Comparison of ENCODE assay signal across 11 mouse cellular contexts in genomic region chr1:46580385-46580784, GRCm38 (mm10).
A peak's percentile ranks its signal among the peaks of the same experiment; 100 is the strongest.
DNase-seq lines count a peak whose midpoint lies in the region; TF ChIP-seq lines count a peak whose summit lies in the region.
"Had no signal": no experiment of that assay in that cellular context is flagged by ENCODE, and none has a peak within 500 bp of the region (broad histone marks: within the 10 kb centered on the region; RNA-seq: fewer than 3 reads in every experiment).

No protein-coding gene starts in this region.

- TF ChIP-seq EP300 in MEL (IDR thresholded peaks at IDR 0.05; ENCODE audit: low read depth in 1 of 2, low read length in 2 of 2), result no peak

- H3K9me3 ChIP-seq in MEL (replicated peaks; ENCODE audit: insufficient read depth, low read length), result no peaks in the 10 kb centered on the region
- H3K9me3 ChIP-seq: G1E; liver, embryonic 12.5 days had no signal

- H3K27ac ChIP-seq in MEL (ENCODE audit: control insufficient read depth, low read depth, low read length), result no peak overlapping the region
- H3K27ac ChIP-seq: liver, embryonic 12.5 days had no signal

- peak in 1 of 3 experiments; percentile 42; a peak in 2 of 6 replicates for TF ChIP-seq CTCF in MEL (IDR thresholded peaks at IDR 0.05 in 2 of 3, conservative IDR thresholded peaks at IDR 0.05 in 1 of 3; ENCODE audit: control insufficient read depth in 1 of 3, insufficient read depth in 1 of 3, low read depth in 2 of 3, low read length in 3 of 3, poor library complexity in 1 of 3, severe bottlenecking in 1 of 3)

- no peak overlapping the region for H3K4me3 ChIP-seq in MEL (ENCODE audit: control insufficient read depth in 1 of 2, insufficient read depth in 1 of 2, low read depth in 2 of 2, low read length in 2 of 2)
- H3K4me3 ChIP-seq: liver, embryonic 12.5 days had no signal

- intact Hi-C loops in left cerebral cortex, postnatal 14 days (cut with DNase I), result no loop called here

- no peaks in the 10 kb centered on the region for H3K79me2 ChIP-seq in MEL (ENCODE audit: control insufficient read depth, insufficient read depth, low read length, poor library complexity)

- peak; percentile 59 for TF ChIP-seq RAD21 in MEL (IDR thresholded peaks at IDR 0.05; ENCODE audit: low read depth, low read length)

- H3K9ac ChIP-seq in MEL (ENCODE audit: control insufficient read depth, low read depth, low read length, poor library complexity, severe bottlenecking), result no peak overlapping the region
- H3K9ac ChIP-seq: liver, embryonic 12.5 days had no signal

- no peaks in the 10 kb centered on the region for H3K27me3 ChIP-seq in MEL (ENCODE audit: control insufficient read depth in 1 of 2, insufficient read depth in 2 of 2, low read length in 2 of 2)
- H3K27me3 ChIP-seq: liver, embryonic 12.5 days had no signal

- no peaks in the 10 kb centered on the region for H3K36me3 ChIP-seq in MEL (ENCODE audit: control insufficient read depth in 1 of 2, insufficient read depth in 2 of 2, low read length in 2 of 2)
- H3K36me3 ChIP-seq: G1E; liver, embryonic 12.5 days had no signal

- no peaks in the 10 kb centered on the region for H3K4me1 ChIP-seq in MEL (ENCODE audit: control insufficient read depth in 1 of 2, insufficient read depth in 2 of 2, low read length in 2 of 2)
- H3K4me1 ChIP-seq: liver, embryonic 12.5 days had no signal

- TF ChIP-seq POLR2A in MEL (IDR thresholded peaks at IDR 0.05; ENCODE audit: control insufficient read depth in 1 of 2, insufficient read depth in 1 of 2, low read depth in 1 of 2, low read length in 2 of 2, poor library complexity in 1 of 2), result no peak

- DNase-seq in frontal cortex, adult 2 months (ENCODE audit: extremely low spot score in 1 of 2, low spot score in 1 of 2), result peak; percentile 9 to 78
- DNase-seq in frontal cortex, postnatal 10 days (ENCODE audit: low spot score in 2 of 2), result no peak
- peak; percentile 53 to 54 for DNase-seq in left cerebral cortex, postnatal 14 days (ENCODE audit: low spot score in 2 of 2)
- DNase-seq in left cerebral cortex, adult 8-10 months (ENCODE audit: low spot score in 2 of 2), result no peak
- DNase-seq in MEL (ENCODE audit: low read depth, low spot score), result peak; percentile 8
- DNase-seq in layer of hippocampus, adult 9-10 months (ENCODE audit: low spot score), result peak; percentile 33
- no peak for DNase-seq in urinary bladder, postnatal 36 days (ENCODE audit: low spot score in 2 of 2)
- no peak for DNase-seq in adrenal gland, postnatal 25 days
- DNase-seq: cerebellum, adult 18-20 months had no signal

TF ChIP-seq in MEL, 35 proteins besides CTCF, POLR2A, EP300 and RAD21:
- TF ChIP-seq ZMIZ1 (IDR thresholded peaks at IDR 0.05; ENCODE audit: low read depth, low read length), result no peak
- TF ChIP-seq USF1 (IDR thresholded peaks at IDR 0.05; ENCODE audit: low read depth, low read length), result no peak
- peak; percentile 54 for TF ChIP-seq ZC3H11A (IDR thresholded peaks at IDR 0.05; ENCODE audit: low read depth, low read length)
- 0 out of 2 replicates have a peak, but pooled peaks have one; percentile 29 for TF ChIP-seq ZNF384 (IDR thresholded peaks at IDR 0.05; ENCODE audit: low read depth, low read length)
- peak; percentile 54 for TF ChIP-seq SMC3 (IDR thresholded peaks at IDR 0.05; ENCODE audit: low read depth, low read length)
TF ChIP-seq in MEL: peak in this region for 3.

Comparison
In these comparisons a context has a peak if more than half of its experiments do, and no peak if none do; other contexts are left out.
1. DNase-seq: peak in frontal cortex, adult 2 months (2 of 2), left cerebral cortex, postnatal 14 days (2 of 2), MEL (single experiment) and layer of hippocampus, adult 9-10 months (single experiment); none in frontal cortex, postnatal 10 days (0 of 2), left cerebral cortex, adult 8-10 months (0 of 2), urinary bladder, postnatal 36 days (0 of 2) and adrenal gland, postnatal 25 days (single experiment).